Mouse (Mus musculus): ENCODE data around the gene Dusp6.

Dusp6 gene

GRCm38 (mm10) chr10:99273006-99273405, 10.0 kb downstream of the Dusp6 start:
- no peak for DNase-seq (ENCODE audit: low read depth)

GRCm38 (mm10) chr10:99274640-99275039, 11.6 kb downstream of the Dusp6 start:
- DNase-seq (ENCODE audit: low read depth): no peak

GRCm38 (mm10) chr10:99279067-99279880, 16.2 kb downstream of the Dusp6 start:
- no peak for DNase-seq (ENCODE audit: low read depth)

GRCm38 (mm10) chr10:99283981-99284385, 21.0 kb downstream of the Dusp6 start:
- no peak for DNase-seq (ENCODE audit: low read depth)

- peak; percentile 64 for DNase-seq (ENCODE audit: low read depth)
Observed at GRCm38 (mm10) chr10:99284918-99285317, 21.9 kb downstream of the Dusp6 start.

DNA sequence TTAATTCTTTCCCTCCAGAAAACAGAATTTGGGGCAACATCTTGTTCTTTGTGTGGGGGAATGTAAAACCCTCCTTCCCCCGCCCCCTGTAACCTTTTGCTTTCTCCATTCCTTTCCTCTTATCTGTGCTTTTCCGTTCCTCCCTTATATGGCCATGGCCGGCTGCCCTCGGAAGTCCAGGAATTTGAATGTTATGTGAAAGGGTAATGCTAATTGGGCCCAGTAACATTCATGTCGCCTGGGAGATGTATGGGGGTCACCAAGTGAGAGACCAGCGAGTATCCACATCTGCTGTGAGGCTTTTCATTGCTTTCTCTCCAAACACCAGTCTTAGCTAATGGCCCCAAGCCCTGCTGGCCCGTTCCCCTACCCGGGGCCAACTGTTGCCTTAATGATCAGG, 22.7 kb downstream of the Dusp6 start:
- no peak for DNase-seq (ENCODE audit: low read depth)

- DNase-seq (ENCODE audit: low read depth): no peak
Observed at GRCm38 (mm10) chr10:99286213-99286612, 23.2 kb downstream of the Dusp6 start.

DNA sequence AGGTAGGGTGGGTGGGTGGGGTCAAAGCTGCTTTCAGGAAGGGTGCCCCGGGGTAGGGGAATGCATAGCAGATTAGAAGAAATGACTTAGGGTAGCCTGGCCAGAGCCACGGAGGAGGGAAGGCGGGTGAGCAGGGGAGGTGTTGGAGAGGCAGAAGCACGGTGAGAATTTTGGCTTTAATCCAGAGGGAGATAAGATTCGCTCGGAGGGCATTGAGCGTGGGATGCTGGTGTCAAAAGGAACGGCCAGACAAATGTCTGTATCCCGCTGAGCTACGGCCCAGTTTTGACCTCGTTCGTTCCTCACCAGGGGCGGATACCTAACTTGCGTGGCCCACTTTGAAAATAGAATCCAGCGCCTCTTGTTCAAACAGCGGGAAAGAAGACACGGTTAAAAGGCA, 23.8 kb downstream of the Dusp6 start:
- no peak for DNase-seq (ENCODE audit: low read depth)

- peak; percentile 63 for DNase-seq (ENCODE audit: low read depth)
Observed at GRCm38 (mm10) chr10:99287206-99287605, 24.2 kb downstream of the Dusp6 start.

GRCm38 (mm10) chr10:99289176-99289575, 26.1 kb downstream of the Dusp6 start:
- DNase-seq (ENCODE audit: low read depth): no peak

GRCm38 (mm10) chr10:99293111-99293640, 30.1 kb downstream of the Dusp6 start:
- DNase-seq (ENCODE audit: low read depth): no peak

GRCm38 (mm10) chr10:99297721-99298120, 34.7 kb downstream of the Dusp6 start:
- no peak for DNase-seq (ENCODE audit: low read depth)

DNA sequence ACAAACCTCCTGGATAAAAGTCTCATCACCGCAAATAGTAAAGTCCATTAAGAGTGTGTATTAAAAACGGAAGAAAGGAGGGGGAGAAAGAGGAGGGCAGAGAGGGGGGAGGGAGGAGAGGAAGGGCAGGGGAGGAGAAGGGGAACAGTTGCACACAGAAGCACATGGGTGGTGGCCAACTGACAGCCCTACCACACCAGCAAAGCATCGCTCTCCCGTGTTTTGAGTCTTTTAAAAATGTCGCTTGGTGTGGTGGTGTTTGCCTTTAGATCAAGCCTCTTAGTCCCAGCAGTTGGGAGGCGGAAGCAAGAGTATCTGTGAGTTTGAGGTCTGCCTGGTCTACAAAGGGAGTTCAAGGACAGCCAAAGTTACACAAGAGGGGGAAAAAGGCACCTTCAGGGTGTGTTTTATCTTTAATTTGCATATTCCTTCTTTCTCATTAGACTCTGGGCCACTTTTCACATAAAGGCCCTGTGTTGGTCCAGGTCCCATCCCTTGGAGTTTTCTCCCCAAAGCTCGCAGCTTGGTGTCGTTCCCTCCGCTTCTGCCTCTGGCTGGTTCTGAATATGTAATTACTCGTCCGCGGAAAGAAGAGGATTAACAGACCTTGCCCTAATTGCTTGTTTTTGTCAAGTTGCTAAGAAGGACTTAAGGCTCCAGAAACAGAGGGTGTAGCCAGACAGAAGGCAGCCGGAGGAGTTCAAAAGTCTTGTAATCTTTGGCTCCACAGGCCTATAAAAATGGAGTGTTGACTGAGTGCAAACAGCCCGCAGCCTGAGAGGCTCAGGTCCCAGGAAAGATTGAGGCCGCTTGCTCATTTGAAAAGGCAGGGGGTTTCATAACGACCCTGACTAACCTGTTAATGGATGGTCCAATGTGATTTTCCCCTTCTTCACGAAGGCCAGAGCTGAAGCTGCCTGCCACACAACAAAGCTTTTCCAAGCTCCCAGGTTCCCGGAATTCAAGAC, 35.6 kb downstream of the Dusp6 start:
- no peak for DNase-seq (ENCODE audit: low read depth)

GRCm38 (mm10) chr10:99299303-99299702, 36.3 kb downstream of the Dusp6 start:
- DNase-seq (ENCODE audit: low read depth): no peak

- peak; percentile 33 for DNase-seq (ENCODE audit: low read depth)
Observed at GRCm38 (mm10) chr10:99302051-99302450, 39.0 kb downstream of the Dusp6 start.

DNA sequence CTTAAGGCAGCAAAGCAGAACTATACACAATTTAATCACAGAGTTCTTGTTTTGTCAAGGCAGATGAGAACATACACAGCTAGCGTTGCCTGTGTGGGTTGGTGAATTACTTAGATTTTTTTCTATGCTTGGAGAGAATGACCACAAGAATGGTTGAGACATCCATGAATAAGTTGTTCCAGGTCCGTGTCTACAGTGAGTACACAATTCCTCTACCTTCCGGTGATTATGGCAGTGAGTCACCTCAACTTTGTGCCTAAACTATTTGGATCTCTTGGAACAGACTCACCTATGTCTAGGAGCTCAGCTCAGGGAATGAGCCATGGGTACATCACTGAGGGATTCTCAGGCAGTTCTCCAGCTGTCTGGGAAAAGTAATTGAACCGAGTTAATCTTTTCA, 45.8 kb downstream of the Dusp6 start:
- no peak for DNase-seq (ENCODE audit: low read depth)

DNA sequence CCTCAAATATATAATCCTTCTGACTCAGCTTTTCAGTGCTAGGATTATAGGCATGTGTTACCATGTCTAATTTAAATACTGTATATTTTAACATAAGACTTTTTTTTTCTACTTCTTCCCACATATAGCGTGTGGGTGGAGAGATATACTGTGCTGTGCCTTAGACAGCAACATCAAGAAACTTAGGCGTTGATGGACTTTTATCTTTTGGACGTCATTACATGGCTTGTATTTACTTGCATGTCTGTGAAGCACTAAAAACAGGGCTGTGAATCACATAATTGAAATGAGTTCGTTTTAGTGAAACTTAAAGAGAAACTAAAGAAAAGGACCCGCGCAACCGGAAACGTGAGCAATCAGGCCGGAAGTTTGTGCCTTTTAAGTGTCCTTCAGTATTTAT, 46.6 kb downstream of the Dusp6 start:
- DNase-seq (ENCODE audit: low read depth): no peak

GRCm38 (mm10) chr10:99310204-99310603, 47.2 kb downstream of the Dusp6 start:
- no peak for DNase-seq (ENCODE audit: low read depth)

GRCm38 (mm10) chr10:99311956-99312355, 48.9 kb downstream of the Dusp6 start:
- no peak for DNase-seq (ENCODE audit: low read depth)

DNA sequence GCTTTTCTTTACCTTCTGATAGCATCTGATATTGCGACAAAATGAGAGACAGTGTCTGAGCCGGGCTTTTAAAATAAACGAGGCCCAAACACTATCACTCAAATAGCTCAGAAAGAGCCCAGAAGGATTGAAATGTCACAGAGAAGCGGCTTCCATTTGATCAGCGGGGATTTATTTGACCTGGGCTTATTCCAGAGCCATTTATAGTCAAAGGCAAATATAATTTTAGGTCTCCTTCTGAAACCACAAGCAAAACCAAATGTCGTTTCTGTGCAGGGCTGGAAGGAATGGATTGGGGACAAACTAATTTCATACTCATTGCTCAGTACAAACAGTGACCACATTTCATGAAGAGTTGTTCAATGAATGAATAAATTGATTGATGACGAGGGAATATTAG, 51.3 kb downstream of the Dusp6 start:
- no peak for DNase-seq (ENCODE audit: low read depth)

GRCm38 (mm10) chr10:99317057-99317456, 54.0 kb downstream of the Dusp6 start:
- DNase-seq (ENCODE audit: low read depth): no peak

Measured in naive thymus-derived CD4-positive, alpha-beta T cell, adult 2 months (primary cell).